Mouse (Mus musculus): Measurements from ENCODE around the gene Plp2.

The Plp2 gene

GRCm38 (mm10) chrX:7662936-7663335 lies 8.3 kb downstream of the Plp2 start:
- DNase-seq (ENCODE audit: low spot score in 2 of 2) = no peak

GRCm38 (mm10) chrX:7661086-7661485 lies 10.1 kb downstream of the Plp2 start:
- no peak for DNase-seq (ENCODE audit: low spot score in 2 of 2)

- DNase-seq (ENCODE audit: low spot score in 2 of 2) = no peak
Observed at GRCm38 (mm10) chrX:7658785-7659589, 12.2 kb downstream of the Plp2 start.

GRCm38 (mm10) chrX:7658031-7658784 lies 13.0 kb downstream of the Plp2 start:
- peak in 1 of 2 experiments; percentile 51 for DNase-seq (ENCODE audit: low spot score in 2 of 2)

- DNase-seq (ENCODE audit: low spot score in 2 of 2) = peak in 1 of 2 experiments; percentile 53
Observed at GRCm38 (mm10) chrX:7657221-7657639, 14.0 kb downstream of the Plp2 start, which contains the start of gene Prickle3. Gene Prickle3 (plus strand): TSS chrX:7657260.

- DNase-seq (ENCODE audit: low spot score in 2 of 2) = peak; percentile 74 to 75
Observed at GRCm38 (mm10) chrX:7648671-7649304, 22.4 kb downstream of the Plp2 start.

GRCm38 (mm10) chrX:7645349-7645748 lies 25.8 kb downstream of the Plp2 start:
- DNase-seq (ENCODE audit: low spot score in 2 of 2) = peak; percentile 62

GRCm38 (mm10) chrX:7640785-7641184 lies 30.4 kb downstream of the Plp2 start:
- no peak for DNase-seq (ENCODE audit: low spot score in 2 of 2)

GRCm38 (mm10) chrX:7639536-7640325 lies 31.5 kb downstream of the Plp2 start:
- DNase-seq (ENCODE audit: low spot score in 2 of 2) = no peak

GRCm38 (mm10) chrX:7638401-7639091 lies 32.6 kb downstream of the Plp2 start, which contains the start of gene Syp:
Gene Syp (plus strand): TSS chrX:7638471.
- DNase-seq (ENCODE audit: low spot score in 2 of 2) = peak in 1 of 2 experiments; percentile 37

GRCm38 (mm10) chrX:7635101-7635500 lies 36.1 kb downstream of the Plp2 start:
- DNase-seq (ENCODE audit: low spot score in 2 of 2) = no peak

- no peak for DNase-seq (ENCODE audit: low spot score in 2 of 2)
Observed at GRCm38 (mm10) chrX:7632560-7632959, 38.6 kb downstream of the Plp2 start.
